Mouse (Mus musculus) neural tube, embryonic 14.5 days (tissue): ENCODE results near the gene Armc10. TPM values are rescaled to one million over a fixed set of nuclear protein-coding genes. Genes with fewer than 3 reads are reported as not detected.

Experiments used
- ATAC-seq: fragments of 200-750 bp; cut with Nextera tagmentation; 2 replicates; pipeline ENCODE4 v1.8.0; 2017; ENCODE audit warnings: low read depth, mild to moderate bottlenecking, moderate TSS enrichment, moderate library complexity
- H3K27ac ChIP-seq: fragments of 300-500 bp; sonication (generic); 2 replicates; pipeline ENCODE4 v1.5.1; 2014; ENCODE audit warnings: low read depth, mild to moderate bottlenecking, control low read depth, low read length, moderate library complexity, mixed read lengths
- H3K27me3 ChIP-seq: fragments of 300-500 bp; sonication (generic); 2 replicates; pipeline ENCODE4 v1.6.1; 2014; ENCODE audit warnings: low read length; ENCODE audit not compliant: control insufficient read depth, insufficient read depth
- H3K36me3 ChIP-seq: fragments of 300-500 bp; sonication (generic); 2 replicates; pipeline ENCODE4 v1.6.1; 2014; ENCODE audit warnings: low read length, mixed read lengths; ENCODE audit not compliant: control insufficient read depth, insufficient read depth
- H3K4me1 ChIP-seq: fragments of 300-500 bp; sonication (generic); 2 replicates; pipeline ENCODE4 v1.6.1; 2014; ENCODE audit warnings: low read length; ENCODE audit not compliant: control insufficient read depth, insufficient read depth
- H3K4me2 ChIP-seq: fragments of 300-500 bp; sonication (generic); 2 replicates; pipeline ENCODE4 v1.6.1; 2014; ENCODE audit warnings: mild to moderate bottlenecking, low read depth, low read length, control low read depth
- H3K4me3 ChIP-seq: fragments of 300-500 bp; sonication (generic); 2 replicates; pipeline ENCODE4 v1.5.1; 2014; ENCODE audit warnings: low read depth, low read length, control low read depth, mixed read lengths
- H3K9ac ChIP-seq: fragments of 300-500 bp; sonication (generic); replicated peaks from 2 replicates; pipeline ENCODE4 v1.6.1; 2014; ENCODE audit warnings: low read depth, mild to moderate bottlenecking, control low read depth, low read length, mixed read lengths
- H3K9me3 ChIP-seq: fragments of 300-500 bp; sonication (generic); 2 replicates; pipeline ENCODE4 v1.6.1; 2016; ENCODE audit warnings: low read length; ENCODE audit not compliant: control insufficient read depth
- WGBS: fragments of 180-500 bp; shearing (Covaris S2); extraction: QIAGEN DNeasy Blood & Tissue Kit; methylation state at CpG from one replicate; pipeline ENCODE4 v1.1.7; 2014; 5-methylcytosine and 5-hydroxymethylcytosine counted together
- polyA plus RNA-seq: library from polyadenylated mRNA; unstranded; fragments of >200 nt; fragmentation: Nextera tagmentation; extraction: Ambion mirVana; gene quantifications from 2 replicates; pipeline ENCODE4 v1.2.1, GENCODE M21; 2014

The Armc10 gene
- polyA plus RNA-seq, 1 experiment from 2014 or later = 51.1 TPM

- 97% methylated on average over 23 of the region's 23 CpGs for WGBS
- no peak overlapping the region for H3K4me2 ChIP-seq
- H3K27ac ChIP-seq = no peak overlapping the region
- H3K27me3 ChIP-seq = no peaks in the 10 kb centered on the region
- no peaks in the 10 kb centered on the region for H3K36me3 ChIP-seq
- no peaks in the 10 kb centered on the region for H3K4me1 ChIP-seq
- no peak for ATAC-seq
- H3K9me3 ChIP-seq = no peaks in the 10 kb centered on the region
- H3K9ac ChIP-seq = no peak overlapping the region
- no peak overlapping the region for H3K4me3 ChIP-seq
These were observed 29.9 kb downstream of the Armc10 start for GRCm38 (mm10) chr5:21675494-21675893.

DNA sequence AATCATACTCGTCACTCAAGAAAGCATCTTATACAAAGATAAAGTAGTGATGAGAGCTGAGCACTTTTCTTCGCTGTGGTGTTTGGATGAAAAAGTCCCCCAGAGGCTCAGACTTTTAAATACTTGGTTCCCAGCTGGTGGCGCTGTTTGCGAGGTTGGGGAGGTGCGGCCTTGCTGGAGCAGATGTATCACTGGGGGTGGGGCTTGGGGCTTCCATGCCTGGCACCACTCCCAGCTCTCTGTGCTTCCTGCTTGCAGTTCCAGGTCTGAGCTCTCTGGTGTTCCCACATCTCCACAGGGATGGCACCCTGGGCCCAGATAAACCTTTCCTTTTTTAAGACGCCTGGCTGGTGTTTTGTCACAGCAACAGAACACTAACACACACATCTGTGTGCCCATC, 32.3 kb downstream of the Armc10 start:
- no peaks in the 10 kb centered on the region for H3K36me3 ChIP-seq
- no peak overlapping the region for H3K9ac ChIP-seq
- H3K4me3 ChIP-seq = no peak overlapping the region
- no peaks in the 10 kb centered on the region for H3K4me1 ChIP-seq
- no peaks in the 10 kb centered on the region for H3K27me3 ChIP-seq
- H3K27ac ChIP-seq = no peak overlapping the region
- no peak overlapping the region for H3K4me2 ChIP-seq
- no peaks in the 10 kb centered on the region for H3K9me3 ChIP-seq
- ATAC-seq = no peak
- 96% methylated on average over 6 of the region's 6 CpGs for WGBS

GRCm38 (mm10) chr5:21678363-21678762, 32.8 kb downstream of the Armc10 start:
- 95% methylated on average over 9 of the region's 9 CpGs for WGBS
- no peak overlapping the region for H3K4me3 ChIP-seq
- H3K9ac ChIP-seq = no peak overlapping the region
- H3K27ac ChIP-seq = no peak overlapping the region
- H3K4me1 ChIP-seq = no peaks in the 10 kb centered on the region
- H3K9me3 ChIP-seq = no peaks in the 10 kb centered on the region
- ATAC-seq = no peak
- H3K36me3 ChIP-seq = no peaks in the 10 kb centered on the region
- no peak overlapping the region for H3K4me2 ChIP-seq
- no peaks in the 10 kb centered on the region for H3K27me3 ChIP-seq

- Histone ChIP-seq H3K4me3 (no peak overlapping the region), H3K9ac (no peak overlapping the region), H3K4me2 (no peak overlapping the region), H3K27ac (no peak overlapping the region), H3K4me1 (no peaks in the 10 kb centered on the region), H3K27me3 (no peaks in the 10 kb centered on the region), H3K36me3 (no peaks in the 10 kb centered on the region), H3K9me3 (no peaks in the 10 kb centered on the region)
- WGBS = 69% methylated on average over 4 of the region's 4 CpGs
- ATAC-seq = no peak
These were observed 34.4 kb downstream of the Armc10 start for GRCm38 (mm10) chr5:21680029-21680428.

- H3K9me3 ChIP-seq = no peaks in the 10 kb centered on the region
- no peak overlapping the region for H3K4me2 ChIP-seq
- no peak overlapping the region for H3K9ac ChIP-seq
- H3K4me1 ChIP-seq = no peaks in the 10 kb centered on the region
- H3K27ac ChIP-seq = no peak overlapping the region
- WGBS = 81% methylated on average over 5 of the region's 5 CpGs
- H3K36me3 ChIP-seq = no peaks in the 10 kb centered on the region
- no peak overlapping the region for H3K4me3 ChIP-seq
- ATAC-seq = no peak
- H3K27me3 ChIP-seq = no peaks in the 10 kb centered on the region
These were observed 35.3 kb downstream of the Armc10 start for GRCm38 (mm10) chr5:21680940-21681339.

GRCm38 (mm10) chr5:21683811-21684210, 38.2 kb downstream of the Armc10 start:
- 97% methylated on average over 9 of the region's 9 CpGs for WGBS
- no peaks in the 10 kb centered on the region for H3K9me3 ChIP-seq
- ATAC-seq = no peak
- no peak overlapping the region for H3K27ac ChIP-seq
- H3K4me3 ChIP-seq = no peak overlapping the region
- no peak overlapping the region for H3K9ac ChIP-seq
- no peaks in the 10 kb centered on the region for H3K36me3 ChIP-seq
- no peaks in the 10 kb centered on the region for H3K27me3 ChIP-seq
- H3K4me2 ChIP-seq = no peak overlapping the region
- H3K4me1 ChIP-seq = no peaks in the 10 kb centered on the region

DNA sequence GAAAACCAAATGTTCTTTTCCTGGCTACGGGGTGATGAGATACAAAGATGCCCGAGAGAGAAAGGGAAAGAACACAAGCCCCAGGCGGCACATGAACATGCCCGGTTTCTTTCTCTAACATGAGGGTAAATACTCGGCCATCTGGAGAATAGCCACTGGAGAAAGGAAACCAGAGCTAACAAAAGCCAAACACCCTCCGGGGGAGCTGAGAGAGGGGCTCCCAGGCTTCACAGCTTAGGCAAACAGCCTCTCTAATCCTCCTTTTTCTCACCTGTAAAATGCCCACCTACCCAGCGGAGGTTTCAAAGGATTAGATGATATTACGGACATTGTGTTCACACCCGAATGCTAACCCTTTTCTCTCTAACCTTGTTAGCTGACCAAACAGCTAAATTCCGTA, 39.4 kb downstream of the Armc10 start:
- Histone ChIP-seq H3K4me3 (no peak overlapping the region), H3K9me3 (no peaks in the 10 kb centered on the region), H3K4me1 (no peaks in the 10 kb centered on the region), H3K9ac (no peak overlapping the region), H3K27ac (no peak overlapping the region), H3K36me3 (no peaks in the 10 kb centered on the region), H3K27me3 (no peaks in the 10 kb centered on the region), H3K4me2 (no peak overlapping the region)
- ATAC-seq = no peak
- 78% methylated on average over 10 of the region's 10 CpGs for WGBS

DNA sequence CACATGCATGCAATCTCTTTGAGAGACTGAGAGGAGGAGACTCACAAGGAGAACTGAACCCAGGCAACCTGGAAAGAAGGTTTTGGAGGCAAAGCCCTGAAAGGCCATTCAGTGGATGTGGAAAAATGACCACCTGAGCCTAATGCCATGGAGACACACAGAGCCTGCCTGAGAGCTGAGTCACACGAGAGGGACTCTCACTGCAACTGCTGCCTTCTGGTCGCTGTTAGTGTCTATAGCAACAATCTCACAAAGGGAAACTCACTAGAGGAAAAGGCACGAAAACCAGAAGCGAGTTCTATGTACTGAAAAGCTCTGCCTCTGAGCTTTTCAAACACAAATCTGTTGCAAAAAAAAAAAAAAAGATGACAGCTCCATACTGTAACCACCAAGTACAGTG, 41.4 kb downstream of the Armc10 start:
- H3K4me3 ChIP-seq = no peak overlapping the region
- no peak overlapping the region for H3K27ac ChIP-seq
- WGBS = 64% methylated on average over 4 of the region's 4 CpGs
- H3K4me2 ChIP-seq = no peak overlapping the region
- no peaks in the 10 kb centered on the region for H3K36me3 ChIP-seq
- no peaks in the 10 kb centered on the region for H3K4me1 ChIP-seq
- no peaks in the 10 kb centered on the region for H3K9me3 ChIP-seq
- no peak overlapping the region for H3K9ac ChIP-seq
- ATAC-seq = no peak
- H3K27me3 ChIP-seq = no peaks in the 10 kb centered on the region

- H3K36me3 ChIP-seq = no peaks in the 10 kb centered on the region
- ATAC-seq = no peak
- no peaks in the 10 kb centered on the region for H3K4me1 ChIP-seq
- no peak overlapping the region for H3K4me2 ChIP-seq
- no peak overlapping the region for H3K9ac ChIP-seq
- H3K9me3 ChIP-seq = no peaks in the 10 kb centered on the region
- no peak overlapping the region for H3K27ac ChIP-seq
- WGBS = 96% methylated on average over 5 of the region's 5 CpGs
- H3K27me3 ChIP-seq = no peaks in the 10 kb centered on the region
- no peak overlapping the region for H3K4me3 ChIP-seq
These were observed 46.6 kb downstream of the Armc10 start for GRCm38 (mm10) chr5:21692230-21692629.

GRCm38 (mm10) chr5:21693372-21693870, 47.8 kb downstream of the Armc10 start:
- Histone ChIP-seq H3K27me3 (no peaks in the 10 kb centered on the region), H3K4me3 (no peak overlapping the region), H3K9ac (no peak overlapping the region), H3K27ac (no peak overlapping the region), H3K4me1 (no peaks in the 10 kb centered on the region), H3K9me3 (no peaks in the 10 kb centered on the region), H3K36me3 (no peaks in the 10 kb centered on the region), H3K4me2 (no peak overlapping the region)
- no peak for ATAC-seq
- 75% methylated on average over 3 of the region's 3 CpGs for WGBS
